13 mouse cellular contexts compared by ENCODE assay signal in the genomic region with DNA sequence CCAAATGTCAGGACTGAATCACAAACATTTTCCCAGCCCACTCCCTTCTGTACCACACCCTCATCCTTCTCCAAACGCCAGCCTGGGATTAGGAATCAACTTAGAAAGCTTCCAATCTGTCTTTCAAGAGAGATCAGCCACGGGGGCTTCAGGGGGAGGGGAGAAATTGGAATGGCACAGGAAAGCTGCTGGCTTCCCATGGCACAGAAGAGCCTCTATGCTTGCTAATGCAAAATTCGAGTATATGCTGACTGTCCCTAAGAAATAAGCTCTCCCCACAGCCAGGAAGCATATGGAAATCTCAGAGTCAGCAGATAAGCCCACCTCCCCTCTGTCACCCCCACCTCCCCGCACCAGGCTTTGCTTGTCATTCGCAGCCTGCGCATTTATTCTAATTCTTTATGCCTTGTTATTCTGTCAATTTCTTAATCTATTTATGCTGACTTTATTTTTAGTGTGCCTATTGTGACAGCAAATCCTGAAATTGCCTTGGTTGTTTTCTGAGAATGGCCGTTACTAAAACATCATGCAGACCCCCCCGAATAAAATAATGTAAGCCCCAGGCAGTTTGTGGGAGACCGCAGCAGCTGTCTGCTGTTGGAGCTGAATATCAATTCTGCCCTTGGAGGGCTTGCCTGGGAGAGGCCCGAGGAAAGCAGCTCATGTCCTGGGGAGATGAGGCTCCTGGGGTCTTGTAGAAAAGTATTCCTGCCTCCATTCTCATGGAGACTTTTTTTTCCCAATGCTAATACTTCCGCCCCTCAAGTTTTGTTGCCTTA. TPM values are rescaled to one million over a fixed set of nuclear protein-coding genes. Genes with fewer than 3 reads are reported as not detected.
A peak's percentile ranks its signal among the peaks of the same experiment; 100 is the strongest.
DNase-seq lines count a peak whose midpoint lies in the region; ATAC-seq lines count a peak whose summit lies in the region.
"Had no signal": no experiment of that assay in that cellular context is flagged by ENCODE, and none has a peak within 500 bp of the region (broad histone marks: within the 10 kb centered on the region; RNA-seq: fewer than 3 reads in every experiment).

No protein-coding gene starts in this region.

- H3K27me3 ChIP-seq in neural tube, embryonic 12.5 days (replicated peaks), result no peaks in the 10 kb centered on the region
- no peaks in the 10 kb centered on the region for H3K27me3 ChIP-seq in hindbrain, embryonic 15.5 days
- no peaks in the 10 kb centered on the region for H3K27me3 ChIP-seq in neural tube, embryonic 13.5 days

- 26% methylated on average over 11 of the region's 11 CpGs for WGBS in neural tube, embryonic 12.5 days
- WGBS in hindbrain, embryonic 15.5 days, result 17% methylated on average over 11 of the region's 11 CpGs
- WGBS in neural tube, embryonic 13.5 days, result 20% methylated on average over 11 of the region's 11 CpGs

- no peak overlapping the region for H3K9ac ChIP-seq in neural tube, embryonic 12.5 days
- no peak overlapping the region for H3K9ac ChIP-seq in hindbrain, embryonic 15.5 days
- 0 out of 2 replicates have a peak overlapping the region, but pooled peaks have one; percentile 12 for H3K9ac ChIP-seq in neural tube, embryonic 13.5 days

- peaks cover 7% of the 10 kb centered on the region; the same call in 1 of the 2 replicates for H3K4me1 ChIP-seq in neural tube, embryonic 12.5 days
- H3K4me1 ChIP-seq in hindbrain, embryonic 15.5 days (replicated peaks), result peaks cover 14% of the 10 kb centered on the region
- peaks cover 24% of the 10 kb centered on the region for H3K4me1 ChIP-seq in neural tube, embryonic 13.5 days (replicated peaks)

- no peak overlapping the region for H3K4me3 ChIP-seq in neural tube, embryonic 12.5 days
- no peak overlapping the region for H3K4me3 ChIP-seq in hindbrain, embryonic 15.5 days
- H3K4me3 ChIP-seq in neural tube, embryonic 13.5 days, result no peak overlapping the region

- no peak overlapping the region for H3K27ac ChIP-seq in neural tube, embryonic 12.5 days
- no peak overlapping the region; the same call in 1 of the 2 replicates for H3K27ac ChIP-seq in hindbrain, embryonic 15.5 days (replicated peaks)
- H3K27ac ChIP-seq in neural tube, embryonic 13.5 days (replicated peaks), result peak overlapping the region; percentile 33; the same call in 1 of the 2 replicates
- H3K27ac ChIP-seq: macrophage had no signal

- H3K9me3 ChIP-seq in neural tube, embryonic 12.5 days, result no peaks in the 10 kb centered on the region
- no peaks in the 10 kb centered on the region for H3K9me3 ChIP-seq in hindbrain, embryonic 15.5 days
- no peaks in the 10 kb centered on the region for H3K9me3 ChIP-seq in neural tube, embryonic 13.5 days

- peak overlapping the region; percentile 19 for H3K4me2 ChIP-seq in neural tube, embryonic 12.5 days (replicated peaks)
- peak overlapping the region; percentile 17; the same call in 1 of the 2 replicates for H3K4me2 ChIP-seq in hindbrain, embryonic 15.5 days
- peak overlapping the region; percentile 18; the same call in 1 of the 2 replicates for H3K4me2 ChIP-seq in neural tube, embryonic 13.5 days

- ATAC-seq in neural tube, embryonic 12.5 days (ENCODE audit: low FRiP score, low read depth), result 0 out of 2 replicates have a peak, but pooled peaks have one; percentile 13
- ATAC-seq in hindbrain, embryonic 15.5 days (ENCODE audit: low FRiP score, low read depth), result peak; percentile 63; the same call in 1 of the 2 replicates
- ATAC-seq in neural tube, embryonic 13.5 days (ENCODE audit: low read depth), result peak; percentile 71; the same call in 1 of the 2 replicates

- no peaks in the 10 kb centered on the region for H3K36me3 ChIP-seq in neural tube, embryonic 12.5 days
- H3K36me3 ChIP-seq in hindbrain, embryonic 15.5 days, result no peaks in the 10 kb centered on the region
- no peaks in the 10 kb centered on the region for H3K36me3 ChIP-seq in neural tube, embryonic 13.5 days

- peak; percentile 44 to 57 for DNase-seq in frontal cortex, adult 2 months (ENCODE audit: extremely low spot score in 1 of 2, low spot score in 1 of 2)
- no peak for DNase-seq in frontal cortex, postnatal 10 days (ENCODE audit: low spot score in 2 of 2)
- DNase-seq in neural tube, embryonic 10.5 days (ENCODE audit: extremely low spot score, low spot score), result no peak
- DNase-seq in urinary bladder, postnatal 25 days (ENCODE audit: low spot score), result no peak
- DNase-seq in thymus, postnatal 4 days, result no peak
- DNase-seq: cerebellum, adult 11-12 months; heart, adult 18-20 months had no signal

RNA-seq across cellular contexts. Expression of gene Ldhal6b, which starts 41.2 kb away (rescaled TPM):
- polyA plus RNA-seq in frontal cortex, adult 2 months (2012; rRNA removed), result 1.2 and 1.4 TPM in 2 replicates
- polyA plus RNA-seq in neural tube, embryonic 12.5 days (2016; fragmentation: Nextera tagmentation; extraction: Ambion mirVana), result not detected in 2 replicates
- not detected in 2 replicates for polyA plus RNA-seq in hindbrain, embryonic 15.5 days (2015; fragmentation: Nextera tagmentation; extraction: Ambion mirVana)
- polyA plus RNA-seq in neural tube, embryonic 13.5 days (2015; fragmentation: Nextera tagmentation; extraction: Ambion mirVana), result 0.13 TPM in 1 of 2 replicates, not detected in the other
- polyA plus RNA-seq: C2C12; stomach, embryonic 14.5 days had no signal

Comparison
In these comparisons a context has a peak if more than half of its experiments do, and no peak if none do; other contexts are left out.
1. DNase-seq: peak in frontal cortex, adult 2 months (2 of 2); none in frontal cortex, postnatal 10 days (0 of 2), neural tube, embryonic 10.5 days (single experiment), urinary bladder, postnatal 25 days (single experiment) and thymus, postnatal 4 days (single experiment).
2. ATAC-seq: peak in every context shown above with its lines; median percentile 71 in neural tube, embryonic 13.5 days; 63 in hindbrain, embryonic 15.5 days; 13 in neural tube, embryonic 12.5 days.
3. Peak in every context shown above with its lines, with median percentiles within 50 percentile points of each other: H3K4me2 ChIP-seq.